ENCODE assay signal across 10 mouse cellular contexts in genomic region chr16:93770271-93770926, GRCm38 (mm10). TPM values are rescaled to one million over a fixed set of nuclear protein-coding genes. Genes with fewer than 3 reads are reported as not detected.
DNase-seq lines count a peak whose midpoint lies in the region; ATAC-seq and TF ChIP-seq lines count a peak whose summit lies in the region.
"Had no signal": no experiment of that assay in that cellular context is flagged by ENCODE, and none has a peak within 500 bp of the region (broad histone marks: within the 10 kb centered on the region; RNA-seq: fewer than 3 reads in every experiment).

No protein-coding gene starts in this region.

- H3K27ac ChIP-seq in heart, postnatal 0 days (ENCODE audit: low read depth): no peak overlapping the region
- peak overlapping the region; percentile 39; the same call in 1 of the 2 replicates for H3K27ac ChIP-seq in kidney, adult 2 months (ENCODE audit: insufficient read depth, low read depth, low read length)
- peak overlapping the region; percentile 58 for H3K27ac ChIP-seq in lung, embryonic 15.5 days
- H3K27ac ChIP-seq: neural tube, embryonic 12.5 days had no signal

- TF ChIP-seq CTCF in heart, postnatal 0 days (IDR thresholded peaks at IDR 0.05; ENCODE audit: low read depth): no peak
- no peak for TF ChIP-seq CTCF in brain, embryonic 14.5 days (IDR thresholded peaks at IDR 0.05; ENCODE audit: borderline replicate concordance, extremely low read depth, insufficient read depth, insufficient read length)
- TF ChIP-seq CTCF in kidney, adult 2 months (conservative IDR thresholded peaks at IDR 0.05; ENCODE audit: insufficient read depth, insufficient read length, low read depth, low read length): no peak

- peak overlapping the region; percentile 28; the same call in 1 of the 2 replicates for H3K4me2 ChIP-seq in heart, postnatal 0 days (ENCODE audit: low read depth, low read length)
- H3K4me2 ChIP-seq in lung, embryonic 15.5 days: peak overlapping the region; percentile 33; the same call in 1 of the 2 replicates
- H3K4me2 ChIP-seq: neural tube, embryonic 12.5 days had no signal

- TF ChIP-seq POLR2A in brain, embryonic 14.5 days (IDR thresholded peaks at IDR 0.05; ENCODE audit: borderline replicate concordance, extremely low read depth, insufficient read depth, insufficient read length, poor library complexity, severe bottlenecking): no peak
- no peak for TF ChIP-seq POLR2A in kidney, adult 2 months (IDR thresholded peaks at IDR 0.05; ENCODE audit: low read depth, low read length)

- intact Hi-C loops in heart, postnatal 14 days (cut with DNase I): no loop called here

- peaks cover 30% of the 10 kb centered on the region for H3K36me3 ChIP-seq in heart, postnatal 0 days (replicated peaks; ENCODE audit: control insufficient read depth, insufficient read depth, low read length)
- H3K36me3 ChIP-seq in kidney, adult 2 months (ENCODE audit: control insufficient read depth, insufficient read depth, low read length): no peaks in the 10 kb centered on the region
- no peaks in the 10 kb centered on the region for H3K36me3 ChIP-seq in lung, embryonic 15.5 days

- no peak overlapping the region for H3K9ac ChIP-seq in heart, postnatal 0 days (replicated peaks; ENCODE audit: low read depth, low read length)
- no peak overlapping the region for H3K9ac ChIP-seq in lung, embryonic 15.5 days
- H3K9ac ChIP-seq: neural tube, embryonic 12.5 days had no signal

- WGBS in heart, postnatal 0 days: 54% methylated on average over 32 of the region's 32 CpGs
- whole genome bisulfite sequencing in kidney, adult 2 months: 53% methylated on average over 32 of the region's 32 CpGs
- 56% methylated on average over 32 of the region's 32 CpGs for WGBS in lung, embryonic 15.5 days

- ATAC-seq in heart, postnatal 0 days (ENCODE audit: insufficient read depth, low read depth): peak; percentile 77
- peak; percentile 88 for ATAC-seq in lung, embryonic 15.5 days (ENCODE audit: borderline replicate concordance, extremely low read depth, low FRiP score, low TSS enrichment)
- ATAC-seq: Patski had no signal

- no peaks in the 10 kb centered on the region for H3K9me3 ChIP-seq in heart, postnatal 0 days (replicated peaks; ENCODE audit: control insufficient read depth, low read length)
- H3K9me3 ChIP-seq in lung, embryonic 15.5 days: no peaks in the 10 kb centered on the region
- H3K9me3 ChIP-seq: neural tube, embryonic 12.5 days had no signal

- no peaks in the 10 kb centered on the region for H3K27me3 ChIP-seq in heart, postnatal 0 days (ENCODE audit: control insufficient read depth, insufficient read depth, low read length)
- no peaks in the 10 kb centered on the region for H3K27me3 ChIP-seq in kidney, adult 2 months (replicated peaks; ENCODE audit: control insufficient read depth, insufficient read depth, low read length)
- no peaks in the 10 kb centered on the region for H3K27me3 ChIP-seq in lung, embryonic 15.5 days
- H3K27me3 ChIP-seq: neural tube, embryonic 12.5 days; Patski had no signal

- peaks cover 4% of the 10 kb centered on the region; the same call in 1 of the 2 replicates for H3K4me1 ChIP-seq in heart, postnatal 0 days (ENCODE audit: control insufficient read depth, insufficient read depth)
- H3K4me1 ChIP-seq in kidney, adult 2 months (ENCODE audit: control insufficient read depth, insufficient read depth, low read length): no peaks in the 10 kb centered on the region
- peaks cover 17% of the 10 kb centered on the region for H3K4me1 ChIP-seq in lung, embryonic 15.5 days
- H3K4me1 ChIP-seq: neural tube, embryonic 12.5 days had no signal

- TF ChIP-seq EP300 in heart, postnatal 0 days (IDR thresholded peaks at IDR 0.05; ENCODE audit: low read depth): no peak

- peak; percentile 23 for DNase-seq in heart, postnatal 0 days (ENCODE audit: low spot score)
- DNase-seq in heart, postnatal 14 days: no peak
- peak; percentile 17 for DNase-seq in brain, embryonic 14.5 days (ENCODE audit: low read depth)
- peak; percentile 77 for DNase-seq in kidney, adult 2 months
- DNase-seq in spleen, postnatal 14 days (ENCODE audit: low spot score in 2 of 2): no peak
- no peak for DNase-seq in ovary, postnatal 10 days (ENCODE audit: low spot score)
- DNase-seq in right cerebral cortex, postnatal 4 days: no peak

- no peak overlapping the region for H3K4me3 ChIP-seq in heart, postnatal 0 days (ENCODE audit: low read depth, low read length)
- H3K4me3 ChIP-seq in kidney, adult 2 months (ENCODE audit: insufficient read depth, low read depth, low read length): peak overlapping the region; percentile 30
- H3K4me3 ChIP-seq in lung, embryonic 15.5 days: no peak overlapping the region
- H3K4me3 ChIP-seq: neural tube, embryonic 12.5 days had no signal

RNA-seq across cellular contexts. Expression of gene Dop1b, which starts 58.7 kb away (rescaled TPM):
- 13.0 and 13.2 TPM in 2 replicates for total RNA-seq in heart, postnatal 0 days (2014; rRNA removed; ENCODE audit: low replicate concordance)
- polyA plus RNA-seq in heart, postnatal 0 days (2015; fragmentation: Nextera tagmentation; extraction: Ambion mirVana): 6.0 and 7.2 TPM in 2 replicates
- 10 to 100 TPM; 17.6 to 17.8 TPM for total RNA-seq in heart, postnatal 14 days (2021)
- 51.8 and 63.3 TPM in 2 replicates for polyA plus RNA-seq in brain, embryonic 14.5 days (2012; rRNA removed)
- 23.8 and 28.2 TPM in 2 replicates for polyA plus RNA-seq in kidney, adult 2 months (2012; rRNA removed)
- polyA plus RNA-seq in lung, embryonic 15.5 days (2015; fragmentation: Nextera tagmentation; extraction: Ambion mirVana): 14.2 and 16.7 TPM in 2 replicates

Comparison
In these comparisons a context has a peak if more than half of its experiments do, and no peak if none do; other contexts are left out.
1. DNase-seq: peak in heart, postnatal 0 days (single experiment), brain, embryonic 14.5 days (single experiment) and kidney, adult 2 months (single experiment); none in heart, postnatal 14 days (0 of 2), spleen, postnatal 14 days (0 of 2), ovary, postnatal 10 days (single experiment) and right cerebral cortex, postnatal 4 days (single experiment).